Mouse (Mus musculus): ENCODE measurements around the gene Slc22a4. TPM values are rescaled to one million over a fixed set of nuclear protein-coding genes. Genes with fewer than 3 reads are reported as not detected.
"Not testable (repeated sequence)": the region's sequence is repeated elsewhere in the genome, so short reads cannot be mapped to it uniquely, and the experiment has no call there.

The Slc22a4 gene
- total and polyA plus RNA-seq, 2 experiments from 2014 or later = 7.8 to 8.3 TPM

- TF ChIP-seq CTCF (IDR thresholded peaks at IDR 0.05) = peak; percentile 65
- no peaks in the 10 kb centered on the region for H3K4me1 ChIP-seq (ENCODE audit: insufficient read depth, low read length)
- no peak overlapping the region for H3K4me3 ChIP-seq (ENCODE audit: low read depth, low read length)
- no peak overlapping the region for H3K27ac ChIP-seq (ENCODE audit: low read depth, low read length)
- ATAC-seq (ENCODE audit: low FRiP score) (no peak), DNase-seq (ENCODE audit: low spot score) (no peak)
- no peaks in the 10 kb centered on the region for H3K36me3 ChIP-seq (ENCODE audit: insufficient read depth, low read length)
- WGBS = 81% methylated on average over 3 of the region's 3 CpGs
- H3K27me3 ChIP-seq (ENCODE audit: insufficient read depth, low read length) = no peaks in the 10 kb centered on the region
- no peak overlapping the region for H3K4me2 ChIP-seq (ENCODE audit: low read depth, low read length, poor library complexity, severe bottlenecking)
- H3K9me3 ChIP-seq (ENCODE audit: low read length) = no peaks in the 10 kb centered on the region
- H3K9ac ChIP-seq (replicated peaks; ENCODE audit: low read length, poor library complexity, severe bottlenecking) = no peak overlapping the region
These were observed 50.2 kb downstream of the Slc22a4 start for GRCm38 (mm10) chr11:53977672-53978071.

- H3K4me3 ChIP-seq (ENCODE audit: low read depth, low read length) = no peak overlapping the region
- ATAC-seq (ENCODE audit: low FRiP score) (no peak), DNase-seq (ENCODE audit: low spot score) (no peak)
- TF ChIP-seq CTCF (IDR thresholded peaks at IDR 0.05) = no peak
- no peaks in the 10 kb centered on the region for H3K27me3 ChIP-seq (ENCODE audit: insufficient read depth, low read length)
- H3K36me3 ChIP-seq (ENCODE audit: insufficient read depth, low read length) = no peaks in the 10 kb centered on the region
- H3K4me1 ChIP-seq (ENCODE audit: insufficient read depth, low read length) = no peaks in the 10 kb centered on the region
- H3K4me2 ChIP-seq (ENCODE audit: low read depth, low read length, poor library complexity, severe bottlenecking) = no peak overlapping the region
- H3K9me3 ChIP-seq (ENCODE audit: low read length) = no peaks in the 10 kb centered on the region
- no peak overlapping the region for H3K9ac ChIP-seq (replicated peaks; ENCODE audit: low read length, poor library complexity, severe bottlenecking)
- no peak overlapping the region for H3K27ac ChIP-seq (ENCODE audit: low read depth, low read length)
These were observed 52.3 kb downstream of the Slc22a4 start for GRCm38 (mm10) chr11:53975559-53975958.

- H3K27me3 ChIP-seq (ENCODE audit: insufficient read depth, low read length) = no peaks in the 10 kb centered on the region
- whole genome bisulfite sequencing = 47% methylated on average over 3 of the region's 3 CpGs
- no peak overlapping the region for H3K9ac ChIP-seq (replicated peaks; ENCODE audit: low read length, poor library complexity, severe bottlenecking)
- no peak overlapping the region for H3K4me2 ChIP-seq (ENCODE audit: low read depth, low read length, poor library complexity, severe bottlenecking)
- no peaks in the 10 kb centered on the region for H3K9me3 ChIP-seq (ENCODE audit: low read length)
- H3K36me3 ChIP-seq (ENCODE audit: insufficient read depth, low read length) = no peaks in the 10 kb centered on the region
- ATAC-seq (ENCODE audit: low FRiP score) (no peak), DNase-seq (ENCODE audit: low spot score) (peak; percentile 21)
- H3K4me1 ChIP-seq (ENCODE audit: insufficient read depth, low read length) = no peaks in the 10 kb centered on the region
- no peak overlapping the region for H3K27ac ChIP-seq (ENCODE audit: low read depth, low read length)
- peak; percentile 60 for TF ChIP-seq CTCF (IDR thresholded peaks at IDR 0.05)
- no peak overlapping the region for H3K4me3 ChIP-seq (ENCODE audit: low read depth, low read length)
These were observed 68.9 kb downstream of the Slc22a4 start for GRCm38 (mm10) chr11:53958984-53959383.

GRCm38 (mm10) chr11:53958176-53958575 is 69.7 kb downstream of the Slc22a4 start:
- DNase-seq (ENCODE audit: low spot score); ATAC-seq (ENCODE audit: low FRiP score): not testable (repeated sequence)
- 0 out of 2 replicates have a peak, but pooled peaks have one; percentile 13 for TF ChIP-seq CTCF (IDR thresholded peaks at IDR 0.05)

GRCm38 (mm10) chr11:53956636-53957035 is 71.3 kb downstream of the Slc22a4 start:
- no peak for DNase-seq (ENCODE audit: low spot score)
- H3K27ac ChIP-seq (ENCODE audit: low read depth, low read length) = no peak overlapping the region
- H3K4me3 ChIP-seq (ENCODE audit: low read depth, low read length) = no peak overlapping the region
- H3K9ac ChIP-seq (replicated peaks; ENCODE audit: low read length, poor library complexity, severe bottlenecking) = no peak overlapping the region
- no peak for ATAC-seq (ENCODE audit: low FRiP score)
- no peak overlapping the region for H3K4me2 ChIP-seq (ENCODE audit: low read depth, low read length, poor library complexity, severe bottlenecking)
- H3K9me3 ChIP-seq (ENCODE audit: low read length) = no peaks in the 10 kb centered on the region
- no peaks in the 10 kb centered on the region for H3K27me3 ChIP-seq (ENCODE audit: insufficient read depth, low read length)
- H3K36me3 ChIP-seq (ENCODE audit: insufficient read depth, low read length) = no peaks in the 10 kb centered on the region
- 73% methylated on average over 1 of the region's 1 CpGs for WGBS
- TF ChIP-seq CTCF (IDR thresholded peaks at IDR 0.05) = no peak
- no peaks in the 10 kb centered on the region for H3K4me1 ChIP-seq (ENCODE audit: insufficient read depth, low read length)

More at GRCm38 (mm10) chr11:53958176-53958575, 69.7 kb downstream of the Slc22a4 start:
- H3K9ac ChIP-seq (replicated peaks; ENCODE audit: low read length, poor library complexity, severe bottlenecking); H3K4me3 ChIP-seq (ENCODE audit: low read depth, low read length); H3K4me2 ChIP-seq (ENCODE audit: low read depth, low read length, poor library complexity, severe bottlenecking); H3K27ac ChIP-seq (ENCODE audit: low read depth, low read length); H3K36me3 ChIP-seq (ENCODE audit: insufficient read depth, low read length); H3K27me3 ChIP-seq (ENCODE audit: insufficient read depth, low read length); H3K9me3 ChIP-seq (ENCODE audit: low read length); H3K4me1 ChIP-seq (ENCODE audit: insufficient read depth, low read length): not testable (repeated sequence)
- 30% methylated on average over 4 of the region's 4 CpGs for WGBS

GRCm38 (mm10) chr11:53954653-53955052 is 73.2 kb downstream of the Slc22a4 start:
- H3K4me2 ChIP-seq (ENCODE audit: low read depth, low read length, poor library complexity, severe bottlenecking) = no peak overlapping the region
- no peak overlapping the region for H3K27ac ChIP-seq (ENCODE audit: low read depth, low read length)
- H3K9me3 ChIP-seq (ENCODE audit: low read length) = no peaks in the 10 kb centered on the region
- no peak for TF ChIP-seq CTCF (IDR thresholded peaks at IDR 0.05)
- DNase-seq (ENCODE audit: low spot score) (no peak), ATAC-seq (ENCODE audit: low FRiP score) (no peak)
- no peak overlapping the region for H3K9ac ChIP-seq (replicated peaks; ENCODE audit: low read length, poor library complexity, severe bottlenecking)
- H3K4me3 ChIP-seq (ENCODE audit: low read depth, low read length) = no peak overlapping the region
- H3K36me3 ChIP-seq (ENCODE audit: insufficient read depth, low read length) = no peaks in the 10 kb centered on the region
- H3K4me1 ChIP-seq (ENCODE audit: insufficient read depth, low read length) = no peaks in the 10 kb centered on the region
- 81% methylated on average over 3 of the region's 3 CpGs for WGBS
- H3K27me3 ChIP-seq (ENCODE audit: insufficient read depth, low read length) = no peaks in the 10 kb centered on the region

- H3K27ac ChIP-seq (ENCODE audit: low read depth, low read length); H3K4me1 ChIP-seq (ENCODE audit: insufficient read depth, low read length); H3K9me3 ChIP-seq (ENCODE audit: low read length); H3K4me3 ChIP-seq (ENCODE audit: low read depth, low read length); H3K9ac ChIP-seq (replicated peaks; ENCODE audit: low read length, poor library complexity, severe bottlenecking); H3K36me3 ChIP-seq (ENCODE audit: insufficient read depth, low read length); H3K27me3 ChIP-seq (ENCODE audit: insufficient read depth, low read length); DNase-seq (ENCODE audit: low spot score); H3K4me2 ChIP-seq (ENCODE audit: low read depth, low read length, poor library complexity, severe bottlenecking); ATAC-seq (ENCODE audit: low FRiP score): not testable (repeated sequence)
- WGBS = no CpG with 5 or more reads among the region's 3 CpGs
These were observed 77.8 kb downstream of the Slc22a4 start for GRCm38 (mm10) chr11:53950133-53950532.

Other genes starting within 250 kb of the Slc22a4 start
- not detected in 2 replicates for gene Gm12216, start 168.8 kb downstream of the Slc22a4 start, total RNA-seq (2014; rRNA removed)
- gene Gm12216, start 168.8 kb downstream of the Slc22a4 start, polyA plus RNA-seq (2015; fragmentation: Nextera tagmentation; extraction: Ambion mirVana) = 0.65 and 0.85 TPM in 2 replicates
- gene Slc22a5, start 136.4 kb downstream of the Slc22a4 start, total RNA-seq (2014; rRNA removed) = 13.2 and 13.6 TPM in 2 replicates
- gene Slc22a5, start 136.4 kb downstream of the Slc22a4 start, polyA plus RNA-seq (2015; fragmentation: Nextera tagmentation; extraction: Ambion mirVana) = 12.8 and 13.0 TPM in 2 replicates
- 4.4 and 6.7 TPM in 2 replicates for gene Slc22a21, start 47.8 kb downstream of the Slc22a4 start, total RNA-seq (2014; rRNA removed)
- 4.7 and 5.9 TPM in 2 replicates for gene Slc22a21, start 47.8 kb downstream of the Slc22a4 start, polyA plus RNA-seq (2015; fragmentation: Nextera tagmentation; extraction: Ambion mirVana)
- gene Pdlim4, start 40.9 kb upstream of the Slc22a4 start, total RNA-seq (2014; rRNA removed) = 19.5 and 31.7 TPM in 2 replicates
- gene Pdlim4, start 40.9 kb upstream of the Slc22a4 start, polyA plus RNA-seq (2015; fragmentation: Nextera tagmentation; extraction: Ambion mirVana) = 32.8 and 35.1 TPM in 2 replicates
- gene P4ha2, start 72.0 kb upstream of the Slc22a4 start, total RNA-seq (2014; rRNA removed) = 8.9 and 16.4 TPM in 2 replicates
- 8.6 and 8.7 TPM in 2 replicates for gene P4ha2, start 72.0 kb upstream of the Slc22a4 start, polyA plus RNA-seq (2015; fragmentation: Nextera tagmentation; extraction: Ambion mirVana)
- gene Csf2, start 221.6 kb upstream of the Slc22a4 start, total RNA-seq (2014; rRNA removed) = not detected in 2 replicates
- gene Csf2, start 221.6 kb upstream of the Slc22a4 start, polyA plus RNA-seq (2015; fragmentation: Nextera tagmentation; extraction: Ambion mirVana) = not detected in 2 replicates
- not detected in 2 replicates for gene Il3, start 239.2 kb upstream of the Slc22a4 start, total RNA-seq (2014; rRNA removed)
- not detected in 2 replicates for gene Il3, start 239.2 kb upstream of the Slc22a4 start, polyA plus RNA-seq (2015; fragmentation: Nextera tagmentation; extraction: Ambion mirVana)

Measured in midbrain, postnatal 0 days (tissue).